Mouse (Mus musculus) bone marrow, adult 2 months (tissue): ENCODE results near the gene Zfp956.

Source experiments
- CTCF ChIP-seq: fragments of 200-500 bp; IDR thresholded peaks from 2 replicates; pipeline ENCODE4 v1.5.1; 2011; ENCODE audit warnings: low read length, control low read depth; ENCODE audit not compliant: control insufficient read depth, insufficient read depth
- POLR2A ChIP-seq: fragments of 200-500 bp; IDR thresholded peaks from 2 replicates; pipeline ENCODE4 v1.6.1; 2011; ENCODE audit warnings: low read depth, mild to moderate bottlenecking, control low read depth, low read length, borderline replicate concordance; ENCODE audit not compliant: control insufficient read depth

DNA sequence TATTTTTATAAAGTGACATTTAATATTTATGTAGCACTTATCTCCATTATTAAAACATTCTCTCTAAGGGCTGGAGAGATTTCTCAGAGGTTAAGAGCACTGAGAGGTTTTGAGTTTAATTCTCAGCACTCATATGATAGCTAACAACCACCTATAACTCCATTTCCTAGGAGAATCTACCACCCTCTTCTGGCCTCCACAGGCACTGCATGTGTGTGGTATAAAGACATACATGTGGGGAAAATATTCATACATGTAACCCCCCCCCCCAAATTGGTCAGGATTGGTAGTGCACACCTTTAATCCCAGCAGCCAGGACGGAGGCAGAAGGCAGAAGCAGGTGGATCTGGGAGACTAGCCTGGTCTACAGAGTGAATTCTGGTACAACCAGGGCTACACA, 21.4 kb downstream of the Zfp956 start:
- TF ChIP-seq CTCF (no peak), POLR2A (no peak)
